Mouse (Mus musculus) liver, adult 2 months (tissue): ENCODE data around the gene Gjc3.

Source experiments
- CTCF ChIP-seq: fragments of 200-500 bp; IDR thresholded peaks from 2 replicates; pipeline ENCODE4 v1.5.1; 2011; ENCODE audit warnings: low read depth, low read length, control low read depth
- POLR2A ChIP-seq: fragments of 200-500 bp; IDR thresholded peaks from 2 replicates; pipeline ENCODE4 v1.6.1; 2011; ENCODE audit warnings: low read length, control low read depth; ENCODE audit not compliant: insufficient read depth; ENCODE audit errors: extremely low read depth

DNA sequence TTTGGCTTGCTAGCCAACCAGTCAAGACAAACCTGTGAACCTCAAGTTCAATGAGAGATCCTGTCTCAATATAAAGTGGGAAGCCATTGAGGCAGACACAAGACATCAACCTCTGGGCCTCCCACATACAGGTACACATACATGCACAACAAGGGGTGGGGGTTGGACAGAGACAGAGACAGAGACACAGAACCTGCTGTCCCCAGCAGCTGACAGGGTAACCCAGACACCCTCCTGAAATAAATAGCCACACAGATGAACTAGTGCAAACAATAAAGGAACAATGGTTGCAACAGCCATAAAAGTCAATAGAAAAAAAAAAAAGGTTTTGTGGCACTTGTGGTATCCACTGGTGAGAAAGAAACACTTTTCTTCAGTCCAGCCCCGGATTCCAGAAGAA is 12.5 kb upstream of the Gjc3 start:
- TF ChIP-seq CTCF (no peak), POLR2A (no peak)
